Mouse (Mus musculus): Measurements from ENCODE around the gene Ankrd23. TPM values are rescaled to one million over a fixed set of nuclear protein-coding genes. Genes with fewer than 3 reads are reported as not detected.

The Ankrd23 gene
- polyA plus RNA-seq, 1 experiment from 2014 or later, result 19.4 TPM

Small RNA genes within 50 kb of the gene (microRNA-seq; reads per million reads assigned to microRNA genes)
- gene Gm47280, result not detected

Other genes with a start within 250 kb of the Ankrd23 start
- 2.7 and 2.9 TPM in 2 replicates for gene Arid5a, start 229.2 kb downstream of the Ankrd23 start, polyA plus RNA-seq (2014; fragmentation: Nextera tagmentation; extraction: Ambion mirVana)
- 44.7 and 45.1 TPM in 2 replicates for gene Kansl3, start 167.7 kb downstream of the Ankrd23 start, polyA plus RNA-seq (2014; fragmentation: Nextera tagmentation; extraction: Ambion mirVana)
- gene Fer1l5, start 164.6 kb downstream of the Ankrd23 start, polyA plus RNA-seq (2014; fragmentation: Nextera tagmentation; extraction: Ambion mirVana), result 0.61 and 0.77 TPM in 2 replicates
- 31.9 and 35.0 TPM in 2 replicates for gene Lman2l, start 91.6 kb downstream of the Ankrd23 start, polyA plus RNA-seq (2014; fragmentation: Nextera tagmentation; extraction: Ambion mirVana)
- gene Cnnm4, start 65.3 kb downstream of the Ankrd23 start, polyA plus RNA-seq (2014; fragmentation: Nextera tagmentation; extraction: Ambion mirVana), result 14.1 and 14.4 TPM in 2 replicates
- 6.2 and 8.4 TPM in 2 replicates for gene Cnnm3, start 25.0 kb downstream of the Ankrd23 start, polyA plus RNA-seq (2014; fragmentation: Nextera tagmentation; extraction: Ambion mirVana)
- 0.39 TPM in 1 of 2 replicates, not detected in the other for gene Gm42417, start 2.5 kb upstream of the Ankrd23 start, polyA plus RNA-seq (2014; fragmentation: Nextera tagmentation; extraction: Ambion mirVana)
- gene Ankrd39, start 10.6 kb upstream of the Ankrd23 start, polyA plus RNA-seq (2014; fragmentation: Nextera tagmentation; extraction: Ambion mirVana), result 26.2 and 30.4 TPM in 2 replicates
- gene Sema4c, start 21.5 kb upstream of the Ankrd23 start, polyA plus RNA-seq (2014; fragmentation: Nextera tagmentation; extraction: Ambion mirVana), result 4.2 and 4.3 TPM in 2 replicates
- 0.74 and 1.1 TPM in 2 replicates for gene Fam178b, start 146.3 kb upstream of the Ankrd23 start, polyA plus RNA-seq (2014; fragmentation: Nextera tagmentation; extraction: Ambion mirVana)
- 613 and 651 TPM in 2 replicates for gene Cox5b, start 154.6 kb upstream of the Ankrd23 start, polyA plus RNA-seq (2014; fragmentation: Nextera tagmentation; extraction: Ambion mirVana)
- gene 4933424G06Rik, start 173.3 kb upstream of the Ankrd23 start, polyA plus RNA-seq (2014; fragmentation: Nextera tagmentation; extraction: Ambion mirVana), result not detected in 2 replicates
- 86.9 and 91.3 TPM in 2 replicates for gene Actr1b, start 177.5 kb upstream of the Ankrd23 start, polyA plus RNA-seq (2014; fragmentation: Nextera tagmentation; extraction: Ambion mirVana)
- gene Zap70, start 224.9 kb upstream of the Ankrd23 start, polyA plus RNA-seq (2014; fragmentation: Nextera tagmentation; extraction: Ambion mirVana), result 0.29 and 0.78 TPM in 2 replicates

Data from stomach, embryonic 14.5 days (tissue).